Mouse (Mus musculus): ENCODE data around the gene Parvb.
A peak's percentile ranks its signal among the peaks of the same experiment; 100 is the strongest.
"Not testable (repeated sequence)": the region's sequence is repeated elsewhere in the genome, so short reads cannot be mapped to it uniquely, and the experiment has no call there.

Parvb gene

DNA sequence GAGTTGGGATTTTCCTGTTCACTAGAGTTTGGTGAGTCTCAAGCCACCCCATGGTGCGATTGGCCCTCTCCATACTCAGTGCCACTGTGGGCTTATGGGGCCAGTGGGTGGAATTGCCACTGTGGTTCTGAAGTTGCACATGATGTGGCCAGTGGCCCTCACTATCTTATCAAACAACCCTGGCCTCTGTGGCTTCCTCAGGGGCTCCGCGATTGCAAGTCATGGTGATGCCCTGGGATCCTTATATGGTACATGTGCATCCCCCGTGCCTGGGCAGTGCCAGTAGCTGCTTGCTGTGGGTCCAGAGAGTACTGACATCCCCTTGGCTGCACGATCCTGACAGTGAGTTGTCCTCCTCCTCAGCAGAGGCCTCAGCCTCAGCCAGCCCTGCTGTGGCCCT is 25.0 kb downstream of the Parvb start:
- no peak for DNase-seq (ENCODE audit: low spot score)

DNA sequence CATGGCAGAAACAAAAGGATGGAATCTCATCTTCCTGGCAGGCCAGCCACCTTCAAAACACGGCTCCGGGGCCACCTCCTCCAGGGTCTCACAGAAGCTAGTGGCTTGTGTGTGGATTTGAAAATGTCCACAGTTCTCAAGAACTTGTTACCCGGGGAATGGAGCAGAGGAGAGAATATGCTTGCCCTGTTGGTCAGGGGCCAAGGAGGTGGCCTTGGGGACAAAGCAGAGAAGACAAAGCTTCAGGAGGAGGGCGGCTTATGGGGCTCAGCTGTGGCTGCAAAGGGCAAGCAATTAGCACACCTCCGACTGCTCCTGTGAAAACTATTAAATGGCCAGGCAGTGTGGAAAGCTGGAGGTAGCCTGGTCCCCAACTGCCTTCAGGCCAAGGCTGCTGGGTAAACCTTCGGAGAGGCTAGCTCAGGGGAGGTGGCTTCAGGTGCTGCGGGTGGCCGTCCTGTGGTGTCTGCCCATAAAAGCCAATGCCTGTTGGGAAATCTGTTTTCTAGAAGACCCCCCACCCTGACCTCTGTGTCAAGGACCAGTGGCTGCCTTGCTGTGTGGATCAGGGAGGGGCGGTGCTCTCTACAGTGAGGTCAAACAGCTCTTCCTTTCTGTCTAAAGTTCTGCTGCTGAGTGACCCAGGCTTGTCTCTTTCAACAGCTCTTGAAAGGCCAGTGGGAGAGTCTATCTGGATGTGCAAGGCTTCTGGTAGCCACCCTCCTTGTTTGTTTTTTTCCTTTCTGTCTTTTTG is 26.9 kb downstream of the Parvb start:
- DNase-seq (ENCODE audit: low spot score) = peak; percentile 36

DNA sequence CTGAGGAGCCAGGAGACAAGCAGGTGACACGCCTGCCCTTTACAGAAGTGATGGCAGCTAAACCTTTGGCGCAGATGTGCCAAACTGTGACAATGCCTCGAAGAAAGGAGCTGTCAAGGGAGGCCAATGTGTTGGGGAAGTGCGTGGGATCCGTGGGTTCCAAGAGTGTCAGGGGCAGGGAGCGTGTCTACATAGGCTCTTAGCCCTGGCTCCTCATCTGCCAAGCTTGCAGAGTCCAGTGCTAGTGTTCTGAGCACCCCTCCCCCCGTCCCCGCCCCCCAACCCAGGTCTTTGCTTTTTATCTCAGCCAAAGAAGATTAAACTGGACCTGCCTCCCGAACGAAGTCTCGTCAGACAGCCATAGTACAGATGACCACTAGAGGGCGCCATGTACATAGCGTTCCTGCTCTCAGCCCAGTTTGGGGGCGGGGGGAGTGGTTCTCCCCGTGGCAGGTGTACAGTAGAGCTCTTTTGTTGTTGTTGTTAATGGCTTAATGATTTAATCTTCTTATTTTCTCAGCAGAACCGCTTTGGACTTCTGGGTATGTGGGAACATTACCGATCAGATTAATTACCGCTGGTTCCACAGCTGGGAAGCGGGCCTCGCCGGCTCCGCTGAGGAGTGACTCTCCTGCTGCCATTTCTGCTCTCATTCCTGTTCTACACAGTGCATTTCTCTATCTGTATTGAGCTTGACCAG is 28.4 kb downstream of the Parvb start:
- DNase-seq (ENCODE audit: low spot score) = peak; percentile 67

DNA sequence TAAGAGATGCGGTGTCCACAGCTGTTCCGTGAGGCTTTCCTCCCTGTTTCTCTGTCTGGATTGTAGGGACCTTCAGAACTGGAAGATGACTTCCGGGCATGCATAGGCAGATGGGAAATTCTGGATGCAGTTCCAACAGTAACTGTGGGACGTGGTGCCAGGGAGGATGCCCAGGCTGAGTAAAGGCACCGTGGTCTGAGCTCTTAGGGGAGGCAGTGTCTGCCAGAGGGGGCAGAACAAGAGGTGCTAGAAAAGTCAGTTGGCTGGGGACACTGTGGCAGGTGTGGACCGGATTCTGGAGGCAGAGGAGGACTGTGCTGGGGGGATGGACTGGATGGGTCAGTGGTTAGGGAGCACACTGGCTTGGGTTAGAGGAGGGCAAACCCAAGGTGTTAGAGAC is 30.8 kb downstream of the Parvb start:
- no peak for DNase-seq (ENCODE audit: low spot score)

DNA sequence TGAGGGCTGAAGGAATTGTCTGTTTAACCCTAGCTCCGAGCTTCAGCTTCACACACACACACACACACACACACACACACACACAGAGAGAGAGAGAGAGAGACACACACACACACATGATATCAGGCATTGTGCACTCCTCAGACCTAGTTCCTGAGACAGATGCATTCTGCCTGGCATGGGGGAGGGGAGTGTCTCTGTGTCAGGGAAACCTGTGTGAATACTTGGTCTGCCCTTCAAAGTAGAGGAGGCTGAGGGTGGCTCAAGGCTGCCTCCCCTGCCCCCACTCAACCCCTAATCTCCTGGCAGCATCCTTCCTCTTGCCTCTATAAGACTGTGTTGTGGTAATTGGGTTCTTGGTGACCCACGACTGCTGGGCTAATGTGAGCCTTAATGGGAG is 31.7 kb downstream of the Parvb start:
- DNase-seq (ENCODE audit: low spot score) = no peak

DNA sequence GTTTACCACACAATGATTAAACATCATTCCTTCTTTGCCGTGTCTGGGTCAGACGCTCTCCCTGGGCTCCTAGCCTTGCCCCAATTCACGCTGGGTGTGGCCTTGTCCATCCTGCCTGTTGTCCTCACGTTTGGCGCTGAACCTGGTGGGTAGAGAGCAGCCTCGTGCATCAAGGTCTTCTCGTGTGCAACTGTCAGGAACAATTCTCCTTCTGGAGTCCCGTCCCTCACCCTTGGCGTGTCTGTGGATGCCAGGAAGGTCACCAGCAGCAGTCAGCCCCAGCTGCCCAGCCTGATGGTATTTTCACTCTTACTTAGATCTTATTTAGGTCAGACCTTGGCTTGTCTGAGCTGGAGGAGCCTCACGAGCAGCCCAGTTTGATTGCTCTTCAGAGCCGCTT is 33.3 kb downstream of the Parvb start:
- peak; percentile 45 for DNase-seq (ENCODE audit: low spot score)

DNA sequence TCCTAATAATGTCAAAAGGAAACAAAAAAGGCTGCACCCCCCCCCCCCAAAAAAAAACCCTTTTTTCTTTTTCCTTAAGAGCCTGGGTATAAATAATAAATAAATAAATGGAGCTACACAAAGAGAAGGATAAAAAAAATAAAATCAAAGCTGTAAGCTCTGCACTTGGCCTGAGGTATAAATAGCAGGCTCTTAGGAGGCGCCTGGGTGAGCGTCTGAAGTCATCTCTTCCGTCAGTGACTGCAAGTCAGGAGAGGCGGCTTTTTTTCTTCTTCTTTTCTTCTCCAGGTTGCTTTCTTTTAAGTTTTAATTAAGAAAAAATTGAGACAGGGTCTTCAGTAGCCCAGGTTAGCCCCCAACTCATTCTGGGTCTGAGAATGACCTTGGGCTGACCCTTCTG is 34.4 kb downstream of the Parvb start:
- DNase-seq (ENCODE audit: low spot score) = no peak

DNA sequence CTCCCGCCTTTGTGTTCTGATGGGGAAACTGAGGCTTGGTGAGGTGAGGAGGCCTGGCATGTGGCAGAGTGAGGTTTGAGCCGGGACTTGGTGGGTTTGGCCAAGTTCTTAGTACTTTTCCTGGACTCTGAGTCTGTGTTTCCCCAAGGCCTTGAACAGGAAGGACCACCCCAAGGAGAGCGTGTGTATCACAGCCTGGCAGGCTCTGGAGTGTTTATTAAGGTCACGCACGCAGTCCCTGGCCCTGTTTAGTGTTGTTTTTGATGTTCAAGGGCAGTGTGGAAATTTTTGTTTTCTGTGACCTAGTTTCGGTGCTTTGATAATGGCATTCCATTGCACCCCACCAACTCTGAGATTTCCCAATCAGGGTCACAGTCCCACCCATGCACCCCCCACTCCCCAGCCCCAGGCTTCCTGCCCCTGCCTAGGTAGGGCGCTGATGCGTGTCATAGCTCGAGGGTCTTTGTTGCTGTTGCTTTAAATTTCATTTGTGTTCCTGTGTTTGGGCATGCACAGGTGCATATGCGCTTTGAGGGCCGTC is 35.9 kb downstream of the Parvb start:
- DNase-seq (ENCODE audit: low spot score) = no peak

DNA sequence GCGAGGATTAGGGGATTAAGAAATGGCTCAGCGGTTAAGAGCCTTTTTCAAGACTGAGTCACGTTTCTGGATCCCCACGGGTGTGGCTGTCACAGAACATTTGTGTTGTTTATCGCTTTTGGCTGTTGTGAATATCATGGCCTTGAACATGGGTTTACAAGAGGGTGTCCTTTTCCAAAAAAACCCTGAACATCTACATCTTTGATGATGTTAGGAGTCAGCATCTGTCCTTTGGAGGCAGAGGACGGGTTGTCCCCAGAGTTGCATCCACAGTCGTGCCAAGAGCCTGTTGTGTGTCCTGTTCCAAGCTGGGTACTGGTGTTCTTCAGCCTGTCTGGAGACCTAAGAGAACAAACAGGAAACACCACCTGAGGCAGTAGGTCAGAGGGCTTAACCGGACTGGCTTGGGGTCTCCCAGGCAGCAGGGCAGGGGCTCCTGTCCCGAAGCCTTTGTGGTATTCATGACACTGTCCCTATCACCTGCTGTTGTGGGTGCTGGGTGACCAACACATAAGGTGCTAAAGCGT is 37.3 kb downstream of the Parvb start:
- no peak for DNase-seq (ENCODE audit: low spot score)

DNA sequence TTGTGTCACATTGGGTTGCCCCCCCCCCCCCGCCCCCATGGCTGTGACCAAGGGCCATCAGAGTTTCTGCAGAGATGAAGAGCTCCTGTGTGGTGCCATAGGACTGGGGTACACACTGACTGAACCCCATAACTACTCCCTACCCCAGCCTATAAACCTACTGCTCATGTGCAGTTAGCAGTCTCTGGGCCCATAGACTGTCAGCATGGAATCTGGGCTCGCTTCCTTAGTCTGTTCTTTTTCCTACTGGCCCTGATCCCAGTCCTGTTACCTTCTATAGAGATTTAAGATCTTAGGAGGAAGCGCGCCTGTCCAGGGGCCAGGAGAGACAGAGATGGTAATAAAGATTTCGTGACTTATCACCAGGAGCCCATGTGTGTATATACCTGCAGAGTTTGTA is 38.2 kb downstream of the Parvb start:
- no peak for DNase-seq (ENCODE audit: low spot score)

DNA sequence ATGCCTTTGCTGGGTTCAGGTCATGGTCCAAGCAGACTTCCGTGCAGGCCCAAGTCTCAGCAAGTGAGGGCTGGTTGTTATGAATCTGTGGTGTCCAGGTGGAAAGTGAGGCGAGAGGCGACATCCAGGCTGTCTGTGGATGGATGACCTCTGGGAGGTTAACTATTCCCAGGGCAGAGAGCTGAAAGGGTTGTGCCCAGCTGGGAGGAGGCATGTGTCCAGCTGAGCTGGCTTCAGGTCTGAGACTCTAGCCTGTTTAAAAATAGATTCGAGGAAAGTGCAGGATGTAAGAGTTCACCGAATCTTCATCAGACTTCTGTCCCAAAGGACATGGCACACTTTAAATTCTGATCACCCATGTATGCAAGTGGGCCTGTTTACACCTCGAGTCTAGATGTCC is 38.6 kb downstream of the Parvb start:
- DNase-seq (ENCODE audit: low spot score) = no peak

DNA sequence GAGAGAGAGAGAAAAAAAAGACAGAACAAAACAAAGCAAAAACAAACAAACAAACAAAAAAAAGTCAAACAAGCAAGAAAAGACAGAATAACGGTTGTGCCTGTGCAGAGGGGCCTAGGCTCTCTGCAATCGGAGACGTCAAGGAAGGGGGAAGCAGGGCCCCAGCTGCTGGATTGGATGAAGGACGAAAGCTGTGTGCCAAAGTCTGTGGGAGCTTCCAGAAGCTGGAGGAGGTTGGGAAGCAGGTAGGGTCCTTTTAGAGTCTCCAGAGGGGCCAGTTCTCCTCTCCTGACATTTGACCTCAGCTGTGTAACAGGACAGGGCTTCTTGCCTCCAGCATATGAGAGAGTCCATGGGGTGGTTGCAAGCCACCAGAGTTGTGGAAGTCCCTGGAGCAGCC is 44.2 kb downstream of the Parvb start:
- DNase-seq (ENCODE audit: low spot score) = no peak

DNA sequence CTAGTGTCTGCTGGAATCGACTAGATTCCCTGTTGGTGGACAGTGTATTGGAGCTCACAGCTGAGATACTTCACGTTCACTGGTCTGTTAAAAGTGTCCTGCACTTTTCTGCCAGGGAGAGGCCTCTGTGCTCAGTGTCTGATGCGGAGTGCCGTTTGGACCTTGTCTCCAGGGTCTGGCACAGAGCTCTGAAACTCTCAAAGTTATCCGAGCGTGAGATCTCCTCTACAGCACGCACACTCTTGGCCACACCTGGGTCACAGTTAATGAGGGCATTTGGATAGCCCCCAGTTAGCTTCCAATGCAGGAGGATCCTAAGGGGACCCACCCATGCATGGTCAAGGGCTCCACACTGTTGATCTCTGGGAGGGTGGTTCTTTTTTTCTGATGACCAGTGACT is 46.2 kb downstream of the Parvb start:
- no peak for DNase-seq (ENCODE audit: low spot score)

DNA sequence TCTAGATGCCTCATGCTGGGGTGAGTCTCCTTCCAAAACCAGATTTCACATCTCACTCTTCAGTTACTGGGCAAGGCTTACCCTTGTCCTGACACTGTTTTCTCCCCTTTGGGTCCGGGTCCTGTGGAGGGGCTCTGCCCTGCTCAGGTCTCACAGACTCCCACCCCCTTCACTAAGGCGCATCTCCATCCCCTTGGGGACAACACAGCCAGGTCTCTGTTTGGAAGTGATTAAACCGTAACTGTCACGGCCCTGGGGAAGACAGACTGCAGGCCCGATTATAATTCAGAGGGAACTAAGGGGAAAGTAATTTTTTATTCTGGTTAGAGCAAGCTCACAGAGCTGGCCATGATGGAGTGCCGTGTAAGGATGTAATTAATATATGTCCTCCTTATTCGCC is 46.8 kb downstream of the Parvb start:
- no peak for DNase-seq (ENCODE audit: low spot score)

DNA sequence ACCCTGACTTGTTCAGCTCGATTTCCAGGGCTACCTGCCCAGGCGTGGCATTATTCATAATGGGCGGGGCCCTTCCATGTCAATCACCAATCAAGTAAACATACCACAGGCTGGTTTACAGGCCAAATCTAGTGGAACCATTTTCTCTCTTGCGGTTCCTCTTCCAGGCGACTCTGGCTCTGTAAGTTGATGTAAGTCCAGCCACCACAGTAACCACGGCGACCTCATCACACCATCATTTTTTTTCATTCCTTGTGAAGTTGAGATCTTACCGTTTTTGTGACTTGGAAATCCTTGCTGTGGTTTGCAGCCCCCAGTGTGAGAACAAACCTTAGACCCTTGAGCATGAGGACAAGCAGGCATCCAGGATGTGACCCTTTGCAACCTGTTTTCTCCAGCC is 48.5 kb downstream of the Parvb start:
- no peak for DNase-seq (ENCODE audit: low spot score)

DNA sequence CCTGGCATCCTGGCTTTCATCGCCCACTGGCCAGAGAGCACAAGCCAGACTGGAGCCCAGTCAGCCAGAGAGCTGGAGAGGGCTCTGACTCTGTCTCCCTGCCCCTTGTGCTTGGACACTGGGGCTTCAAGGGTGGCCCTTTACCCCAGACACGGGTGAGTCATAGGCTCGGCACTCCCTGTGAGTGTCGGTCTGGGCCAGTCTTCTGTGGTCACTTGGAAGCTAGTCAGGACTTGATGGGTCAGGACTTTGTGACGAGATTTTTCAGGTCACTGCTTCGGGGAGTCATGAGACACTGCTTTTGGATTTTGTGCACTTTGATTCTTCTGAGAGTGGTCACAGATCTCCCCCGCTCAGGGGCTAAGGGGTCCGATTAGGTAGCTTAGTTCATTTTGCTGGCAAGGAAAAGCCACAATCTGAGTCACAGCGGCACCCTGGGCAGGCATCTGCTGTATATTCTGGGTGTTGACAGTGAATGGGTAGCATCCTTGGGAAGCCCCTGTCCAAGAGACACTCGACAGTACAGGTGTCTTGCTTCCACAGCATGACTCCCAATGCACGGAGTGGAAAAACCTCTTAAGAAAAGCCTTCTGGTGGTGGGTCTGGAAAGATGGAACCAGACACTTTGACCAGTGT is 49.0 kb downstream of the Parvb start:
- DNase-seq (ENCODE audit: low spot score) = no peak

DNA sequence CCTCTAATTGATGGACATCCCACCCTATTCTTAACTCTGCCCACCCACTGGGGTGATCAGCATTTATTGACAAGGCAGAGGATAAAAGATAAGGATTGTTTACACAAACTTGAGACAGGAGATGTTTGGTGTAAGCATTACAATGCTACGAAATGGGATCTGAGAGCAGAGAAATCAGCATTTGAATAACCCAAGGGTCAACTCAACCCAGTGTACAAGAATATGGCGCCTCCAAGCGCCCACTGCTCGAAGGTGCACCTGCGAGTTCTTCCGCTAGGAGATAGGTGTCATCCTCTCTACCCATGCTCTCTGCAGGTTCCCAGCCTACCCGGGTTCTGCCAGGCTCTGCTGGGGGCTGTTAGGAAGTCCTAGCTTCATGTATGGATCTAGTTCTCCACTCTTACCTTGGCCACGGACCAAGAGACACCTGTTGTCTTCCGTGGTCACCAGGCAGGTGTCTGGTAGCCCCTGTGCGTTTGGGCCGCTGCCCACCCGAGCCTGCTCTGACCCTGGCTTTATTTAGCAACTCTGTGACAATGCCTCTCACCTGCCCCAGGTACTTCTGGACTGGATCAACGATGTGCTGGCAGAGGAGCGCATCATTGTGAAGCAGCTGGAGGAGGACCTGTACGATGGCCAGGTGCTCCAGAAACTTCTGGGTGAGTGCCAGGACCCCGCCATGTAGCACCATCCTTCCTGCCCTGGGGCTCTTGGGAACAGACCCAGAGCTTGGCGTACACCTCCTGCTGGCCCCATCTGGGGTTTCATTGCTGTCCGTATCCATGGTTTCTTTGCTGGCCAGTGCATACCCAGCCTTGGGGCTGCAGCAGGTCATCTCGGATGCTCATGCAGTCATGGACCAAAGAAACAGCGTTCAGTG is 50.6 kb downstream of the Parvb start:
- no peak for DNase-seq (ENCODE audit: low spot score)

DNA sequence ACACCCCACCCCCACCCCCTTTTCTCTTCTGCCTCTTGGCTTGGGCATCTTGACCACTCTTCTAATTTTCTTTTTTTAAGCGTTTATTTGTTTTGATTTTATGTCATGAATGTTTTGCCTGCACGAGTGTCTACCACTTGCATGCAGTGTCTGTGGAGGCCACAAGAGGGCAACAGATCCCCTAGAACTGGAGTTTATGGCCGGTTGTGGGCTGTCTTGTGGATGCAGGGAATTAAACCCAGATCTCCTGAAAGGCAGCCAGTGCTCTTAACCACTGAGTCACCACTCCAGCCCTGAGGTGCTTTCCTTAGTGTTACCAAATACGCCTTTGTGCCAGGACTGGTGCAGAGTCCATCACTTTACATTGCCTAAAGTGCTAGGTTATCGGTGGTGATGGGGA is 52.2 kb downstream of the Parvb start:
- DNase-seq (ENCODE audit: low spot score) = peak; percentile 46

DNA sequence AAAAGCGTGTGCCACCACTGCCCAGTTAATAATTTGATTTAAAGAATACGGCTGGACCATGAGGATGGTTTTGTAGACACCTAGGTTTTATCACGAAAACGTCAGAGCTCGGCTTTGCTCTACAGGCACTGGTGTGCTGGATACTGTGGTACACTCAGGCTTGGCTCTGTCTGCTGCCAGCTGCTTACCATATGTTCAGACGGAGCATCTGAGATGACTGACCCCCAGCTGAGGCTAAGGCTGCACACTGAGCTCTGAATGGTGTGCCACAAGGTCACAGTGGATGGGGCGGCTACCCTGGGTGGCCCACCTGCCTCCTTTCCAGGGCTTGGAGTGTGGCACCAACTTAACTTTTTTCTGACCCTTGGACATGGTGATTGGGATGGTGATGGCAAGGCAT is 53.6 kb downstream of the Parvb start:
- no peak for DNase-seq (ENCODE audit: low spot score)

DNA sequence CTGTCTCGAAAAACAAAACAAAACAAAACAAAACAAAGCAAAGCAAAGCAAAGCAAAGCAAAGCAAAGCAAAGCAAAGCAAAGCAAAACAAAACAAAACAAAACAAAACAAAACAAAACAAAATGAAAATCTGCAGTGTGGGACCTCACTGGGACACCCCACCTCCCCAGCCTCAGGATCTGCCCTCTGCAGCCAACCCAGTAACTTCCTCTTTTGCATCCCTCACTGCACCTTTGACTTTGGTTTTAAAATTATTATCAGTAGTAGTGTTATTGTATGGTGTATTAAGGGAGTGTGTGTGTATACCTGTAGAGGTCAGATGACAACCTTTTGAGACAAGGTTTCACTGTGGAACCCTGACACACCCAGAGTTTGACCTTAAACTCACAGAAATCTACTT is 57.1 kb downstream of the Parvb start:
- not testable (repeated sequence) for DNase-seq (ENCODE audit: low spot score)

DNA sequence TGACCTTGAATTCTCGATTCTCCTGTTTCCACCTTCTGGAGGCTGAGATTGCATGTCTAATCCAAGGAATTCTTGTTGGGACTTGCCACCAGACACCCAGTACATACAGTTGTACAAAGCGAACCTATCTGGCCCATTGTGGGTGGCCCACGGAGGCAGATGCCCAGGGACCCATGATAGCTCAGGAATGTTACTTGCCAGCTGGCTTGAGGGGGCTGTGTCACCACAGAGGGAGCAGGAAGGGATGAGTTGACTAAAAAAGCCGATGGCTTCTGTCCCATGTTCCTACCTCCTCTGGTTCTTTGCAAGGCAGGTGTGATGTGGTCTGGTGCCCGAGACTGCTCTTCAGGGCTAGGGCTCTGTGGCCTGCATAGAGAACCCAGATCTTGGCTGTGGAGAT is 59.3 kb downstream of the Parvb start:
- no peak for DNase-seq (ENCODE audit: low spot score)

DNA sequence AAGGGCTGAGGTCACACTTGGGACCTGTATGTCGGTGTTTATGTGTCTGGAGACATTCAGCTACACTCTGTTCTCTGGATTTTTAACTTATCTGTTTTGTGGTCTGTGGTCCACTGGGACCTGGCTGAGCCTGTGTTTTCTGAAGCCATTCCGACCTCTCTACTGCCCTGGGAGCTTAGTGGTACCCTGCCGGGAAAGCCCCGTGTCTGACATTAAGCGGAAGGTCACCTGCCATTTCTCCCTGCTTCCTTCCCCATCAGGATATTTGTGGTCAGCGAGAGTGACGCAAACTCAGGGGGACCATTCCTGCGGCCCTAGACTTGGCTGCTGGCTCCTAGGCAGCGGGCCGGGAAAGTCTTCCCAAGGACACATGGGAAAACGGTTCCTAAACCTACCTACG is 61.7 kb downstream of the Parvb start:
- DNase-seq (ENCODE audit: low spot score) = no peak

All from ovary, postnatal 36 days (tissue).